Mouse (Mus musculus): ENCODE measurements around the gene Homer2. TPM values are rescaled to one million over a fixed set of nuclear protein-coding genes. Genes with fewer than 3 reads are reported as not detected.
A peak's percentile ranks its signal among the peaks of the same experiment; 100 is the strongest.

Gene Homer2
- total and polyA plus RNA-seq, 3 experiments = 0.08 TPM; not detected in 2

- no peaks in the 10 kb centered on the region for H3K36me3 ChIP-seq (replicated peaks in 1 of 2; ENCODE audit: control insufficient read depth in 1 of 2, insufficient read depth in 1 of 2, low read length in 1 of 2)
- TF ChIP-seq NRF1 (IDR thresholded peaks at IDR 0.05; ENCODE audit: low read depth, low read length) (no peak), JUN (IDR thresholded peaks at IDR 0.05; ENCODE audit: insufficient read depth, low read depth, low read length) (no peak), TBP (conservative IDR thresholded peaks at IDR 0.05; ENCODE audit: low read depth, low read length) (no peak)
- no peaks in the 10 kb centered on the region for H3K9me3 ChIP-seq (replicated peaks; ENCODE audit: low read length)
- H3K27me3 ChIP-seq (replicated peaks) = no peaks in the 10 kb centered on the region
- H3K4me2 ChIP-seq (ENCODE audit: insufficient read depth, low read depth, poor library complexity, severe bottlenecking) = no peak overlapping the region
- no peaks in the 10 kb centered on the region for H3K79me2 ChIP-seq (replicated peaks; ENCODE audit: control insufficient read depth, extremely low read depth, insufficient read depth, poor library complexity, severe bottlenecking)
- no peak for DNase-seq (ENCODE audit: extremely low read depth)
- H3K27ac ChIP-seq (ENCODE audit: insufficient read depth, low read depth) = no peak overlapping the region
- dilution Hi-C loops (cut with MboI; ENCODE audit: extremely low pct_ligation_motif_present, extremely low pct_unique_long_range_greater_than_20kb, low sequenced_read_pairs) = no loop called here
- no peaks in the 10 kb centered on the region for H3K4me1 ChIP-seq (ENCODE audit: control insufficient read depth in 1 of 2, insufficient read depth in 2 of 2)
- in situ Hi-C loops (cut with MboI; ENCODE audit: low pct_ligation_motif_present, low pct_unique_long_range_greater_than_20kb, low sequenced_read_pairs) = no loop called here
- no peak overlapping the region for H3K9ac ChIP-seq (ENCODE audit: insufficient read depth, low read depth)
- no peak overlapping the region for H3K4me3 ChIP-seq (replicated peaks in 1 of 3; ENCODE audit: low read depth in 2 of 3, low read length in 2 of 3, poor library complexity in 1 of 3)
These were observed 94.3 kb downstream of the Homer2 start for GRCm38 (mm10) chr7:81612856-81613635.

- in situ Hi-C loops (cut with MboI; ENCODE audit: low pct_ligation_motif_present, low pct_unique_long_range_greater_than_20kb, low sequenced_read_pairs) = no loop called here
- peak; percentile 48 for TF ChIP-seq SMC3 (IDR thresholded peaks at IDR 0.05; ENCODE audit: low read depth, low read length)
- peak; percentile 52 for TF ChIP-seq RAD21 (IDR thresholded peaks at IDR 0.05; ENCODE audit: low read depth, low read length)
- peak; percentile 28 to 69 for TF ChIP-seq CTCF (conservative IDR thresholded peaks at IDR 0.05 in 1 of 2, IDR thresholded peaks at IDR 0.05 in 1 of 2; ENCODE audit: low read depth in 2 of 2, low read length in 2 of 2)
- TF ChIP-seq JUN (IDR thresholded peaks at IDR 0.05; ENCODE audit: insufficient read depth, low read depth, low read length) = no peak
- Histone ChIP-seq H3K36me3 (replicated peaks in 1 of 2; ENCODE audit: control insufficient read depth in 1 of 2, insufficient read depth in 1 of 2, low read length in 1 of 2) (no peaks in the 10 kb centered on the region), H3K27ac (ENCODE audit: insufficient read depth, low read depth) (no peak overlapping the region), H3K4me1 (ENCODE audit: control insufficient read depth in 1 of 2, insufficient read depth in 2 of 2) (no peaks in the 10 kb centered on the region), H3K79me2 (replicated peaks; ENCODE audit: control insufficient read depth, extremely low read depth, insufficient read depth, poor library complexity, severe bottlenecking) (no peaks in the 10 kb centered on the region), H3K4me2 (ENCODE audit: insufficient read depth, low read depth, poor library complexity, severe bottlenecking) (no peak overlapping the region), H3K9me3 (replicated peaks; ENCODE audit: low read length) (no peaks in the 10 kb centered on the region), H3K27me3 (replicated peaks) (no peaks in the 10 kb centered on the region), H3K4me3 (replicated peaks in 1 of 3; ENCODE audit: low read depth in 2 of 3, low read length in 2 of 3, poor library complexity in 1 of 3) (no peak overlapping the region), H3K9ac (ENCODE audit: insufficient read depth, low read depth) (no peak overlapping the region)
- DNase-seq (ENCODE audit: extremely low read depth) = peak; percentile 49
- dilution Hi-C loops (cut with MboI; ENCODE audit: extremely low pct_ligation_motif_present, extremely low pct_unique_long_range_greater_than_20kb, low sequenced_read_pairs) = no loop called here
These were observed 97.2 kb downstream of the Homer2 start for GRCm38 (mm10) chr7:81610125-81610524.

DNA sequence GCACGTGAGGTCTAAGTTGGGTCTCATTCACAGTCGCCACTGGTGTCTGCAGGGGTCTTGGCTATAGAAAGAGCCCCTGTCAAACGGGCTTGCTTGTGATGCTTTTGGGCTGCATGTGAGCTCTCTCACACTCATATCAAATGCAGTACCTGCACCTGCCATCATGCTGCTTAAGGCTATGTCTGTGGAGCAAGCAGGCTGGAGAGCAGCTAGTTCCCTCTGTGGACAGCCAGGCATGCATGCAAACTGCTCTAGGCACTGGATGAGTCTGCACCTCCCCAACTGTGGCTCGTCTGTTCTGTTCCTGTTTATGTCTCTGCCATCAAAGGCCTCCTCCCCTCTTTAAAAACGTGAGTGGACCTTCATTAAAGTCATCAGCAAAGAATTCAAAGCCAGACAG lies 100.9 kb downstream of the Homer2 start:
- no peaks in the 10 kb centered on the region for H3K4me1 ChIP-seq (ENCODE audit: control insufficient read depth in 1 of 2, insufficient read depth in 2 of 2)
- in situ Hi-C loops (cut with MboI; ENCODE audit: low pct_ligation_motif_present, low pct_unique_long_range_greater_than_20kb, low sequenced_read_pairs) = no loop called here
- no peaks in the 10 kb centered on the region for H3K27me3 ChIP-seq (replicated peaks)

More for the DNA sequence above, 100.9 kb downstream of the Homer2 start:
- DNase-seq (ENCODE audit: extremely low read depth) = no peak
- Histone ChIP-seq H3K79me2 (replicated peaks; ENCODE audit: control insufficient read depth, extremely low read depth, insufficient read depth, poor library complexity, severe bottlenecking) (no peaks in the 10 kb centered on the region), H3K9me3 (replicated peaks; ENCODE audit: low read length) (no peaks in the 10 kb centered on the region), H3K27ac (ENCODE audit: insufficient read depth, low read depth) (no peak overlapping the region), H3K4me2 (ENCODE audit: insufficient read depth, low read depth, poor library complexity, severe bottlenecking) (no peak overlapping the region), H3K36me3 (replicated peaks in 1 of 2; ENCODE audit: control insufficient read depth in 1 of 2, insufficient read depth in 1 of 2, low read length in 1 of 2) (no peaks in the 10 kb centered on the region), H3K4me3 (replicated peaks in 1 of 3; ENCODE audit: low read depth in 2 of 3, low read length in 2 of 3, poor library complexity in 1 of 3) (no peak overlapping the region), H3K9ac (ENCODE audit: insufficient read depth, low read depth) (no peak overlapping the region)
- TF ChIP-seq MAZ (IDR thresholded peaks at IDR 0.05; ENCODE audit: low read depth, low read length) = no peak
- no peak for TF ChIP-seq ZNF384 (IDR thresholded peaks at IDR 0.05; ENCODE audit: low read depth, low read length)
- no peak for TF ChIP-seq TCF12 (IDR thresholded peaks at IDR 0.05; ENCODE audit: low read depth, low read length)
- no peak for TF ChIP-seq CTCF (conservative IDR thresholded peaks at IDR 0.05 in 1 of 2, IDR thresholded peaks at IDR 0.05 in 1 of 2; ENCODE audit: low read depth in 2 of 2, low read length in 2 of 2)
- TF ChIP-seq MYC (IDR thresholded peaks at IDR 0.05; ENCODE audit: low read depth, low read length) = no peak
- TF ChIP-seq CHD1 (IDR thresholded peaks at IDR 0.05; ENCODE audit: low read depth, low read length) = no peak
- TF ChIP-seq UBTF (IDR thresholded peaks at IDR 0.05; ENCODE audit: low read depth, low read length) = no peak
- no peak for TF ChIP-seq USF2 (conservative IDR thresholded peaks at IDR 0.05; ENCODE audit: low read depth, low read length)
- no peak for TF ChIP-seq MAFK (IDR thresholded peaks at IDR 0.05; ENCODE audit: insufficient replicate concordance, low read length)
- TF ChIP-seq ETS1 (conservative IDR thresholded peaks at IDR 0.05; ENCODE audit: low read depth, low read length) = no peak
- no peak for TF ChIP-seq MXI1 (IDR thresholded peaks at IDR 0.05; ENCODE audit: low read depth, low read length)
- no peak for TF ChIP-seq IRF4 (IDR thresholded peaks at IDR 0.05; ENCODE audit: low read depth, low read length)
- no peak for TF ChIP-seq HCFC1 (IDR thresholded peaks at IDR 0.05; ENCODE audit: low read depth, low read length)
- TF ChIP-seq ZMIZ1 (IDR thresholded peaks at IDR 0.05; ENCODE audit: low read depth, low read length) = no peak
- no peak for TF ChIP-seq CHD2 (IDR thresholded peaks at IDR 0.05; ENCODE audit: low read length)
- no peak for TF ChIP-seq GABPA (IDR thresholded peaks at IDR 0.05; ENCODE audit: insufficient replicate concordance, low read depth, low read length)
- dilution Hi-C loops (cut with MboI; ENCODE audit: extremely low pct_ligation_motif_present, extremely low pct_unique_long_range_greater_than_20kb, low sequenced_read_pairs) = no loop called here
